Mouse (Mus musculus): Measurements from ENCODE around the gene 4930539E08Rik. TPM values are rescaled to one million over a fixed set of nuclear protein-coding genes. Genes with fewer than 3 reads are reported as not detected.

Gene 4930539E08Rik
- polyA plus RNA-seq, 1 experiment from 2014 or later, result 0.67 TPM

GRCm38 (mm10) chr17:28866921-28867320 lies 48.2 kb downstream of the 4930539E08Rik start:
- Histone ChIP-seq H3K9ac (replicated peaks) (no peak overlapping the region), H3K27ac (replicated peaks) (no peak overlapping the region), H3K4me3 (no peak overlapping the region), H3K9me3 (no peaks in the 10 kb centered on the region), H3K4me1 (peaks cover 8% of the 10 kb centered on the region), H3K4me2 (replicated peaks) (no peak overlapping the region), H3K27me3 (no peaks in the 10 kb centered on the region), H3K36me3 (no peaks in the 10 kb centered on the region)
- ATAC-seq (replicated peaks), result no peak

GRCm38 (mm10) chr17:28864464-28864863 lies 50.7 kb downstream of the 4930539E08Rik start:
- H3K4me1 ChIP-seq, result no peaks in the 10 kb centered on the region
- no peaks in the 10 kb centered on the region for H3K9me3 ChIP-seq
- H3K36me3 ChIP-seq, result no peaks in the 10 kb centered on the region
- 89% methylated on average over 6 of the region's 6 CpGs for WGBS
- no peak overlapping the region for H3K4me2 ChIP-seq (replicated peaks)
- no peak overlapping the region for H3K9ac ChIP-seq (replicated peaks)
- no peak for ATAC-seq (replicated peaks)
- no peak overlapping the region for H3K27ac ChIP-seq (replicated peaks)
- H3K4me3 ChIP-seq, result no peak overlapping the region
- H3K27me3 ChIP-seq, result no peaks in the 10 kb centered on the region

- Histone ChIP-seq H3K27ac (replicated peaks) (no peak overlapping the region), H3K9me3 (no peaks in the 10 kb centered on the region), H3K4me2 (replicated peaks) (no peak overlapping the region), H3K4me3 (no peak overlapping the region), H3K4me1 (no peaks in the 10 kb centered on the region), H3K27me3 (no peaks in the 10 kb centered on the region), H3K9ac (replicated peaks) (no peak overlapping the region), H3K36me3 (no peaks in the 10 kb centered on the region)
- 69% methylated on average over 7 of the region's 7 CpGs for WGBS
- ATAC-seq (replicated peaks), result no peak
These were observed 51.2 kb downstream of the 4930539E08Rik start for GRCm38 (mm10) chr17:28863926-28864325.

GRCm38 (mm10) chr17:28858205-28858604 lies 56.9 kb downstream of the 4930539E08Rik start, which contains the start of gene Pnpla1:
TSS of gene Pnpla1 (plus strand) at chr17:28858411.
- Histone ChIP-seq H3K27me3 (no peaks in the 10 kb centered on the region), H3K4me3 (no peak within 1 kb of the TSS), H3K27ac (replicated peaks) (no peak within 1 kb of the TSS), H3K9me3 (no peaks in the 10 kb centered on the region), H3K9ac (replicated peaks) (no peak within 1 kb of the TSS), H3K4me1 (no peaks in the 10 kb centered on the region), H3K36me3 (no peaks in the 10 kb centered on the region), H3K4me2 (replicated peaks) (no peak within 1 kb of the TSS)
- no peak for ATAC-seq (replicated peaks)
- WGBS, result 24% methylated on average over 12 of the region's 12 CpGs

- Histone ChIP-seq H3K4me1 (no peaks in the 10 kb centered on the region), H3K4me2 (replicated peaks) (no peak overlapping the region), H3K27ac (replicated peaks) (no peak overlapping the region), H3K27me3 (no peaks in the 10 kb centered on the region), H3K9ac (replicated peaks) (no peak overlapping the region), H3K36me3 (no peaks in the 10 kb centered on the region), H3K4me3 (no peak overlapping the region), H3K9me3 (no peaks in the 10 kb centered on the region)
- ATAC-seq (replicated peaks), result no peak
- 60% methylated on average over 3 of the region's 3 CpGs for WGBS
These were observed 59.1 kb downstream of the 4930539E08Rik start for GRCm38 (mm10) chr17:28856030-28856429.

GRCm38 (mm10) chr17:28855166-28855885 lies 59.8 kb downstream of the 4930539E08Rik start:
- Histone ChIP-seq H3K36me3 (no peaks in the 10 kb centered on the region), H3K4me2 (replicated peaks) (no peak overlapping the region), H3K9ac (replicated peaks) (no peak overlapping the region), H3K27ac (replicated peaks) (no peak overlapping the region), H3K27me3 (no peaks in the 10 kb centered on the region), H3K9me3 (no peaks in the 10 kb centered on the region), H3K4me3 (no peak overlapping the region), H3K4me1 (no peaks in the 10 kb centered on the region)
- WGBS, result 86% methylated on average over 9 of the region's 9 CpGs
- no peak for ATAC-seq (replicated peaks)

- WGBS, result 82% methylated on average over 7 of the region's 7 CpGs
- ATAC-seq (replicated peaks), result no peak
- Histone ChIP-seq H3K4me3 (no peak overlapping the region), H3K36me3 (no peaks in the 10 kb centered on the region), H3K4me1 (no peaks in the 10 kb centered on the region), H3K9me3 (no peaks in the 10 kb centered on the region), H3K27ac (replicated peaks) (no peak overlapping the region), H3K9ac (replicated peaks) (no peak overlapping the region), H3K27me3 (no peaks in the 10 kb centered on the region), H3K4me2 (replicated peaks) (no peak overlapping the region)
These were observed 60.7 kb downstream of the 4930539E08Rik start for GRCm38 (mm10) chr17:28854377-28854776.

GRCm38 (mm10) chr17:28850511-28850910 lies 64.6 kb downstream of the 4930539E08Rik start:
- no peaks in the 10 kb centered on the region for H3K27me3 ChIP-seq
- H3K9ac ChIP-seq (replicated peaks), result no peak overlapping the region
- H3K4me1 ChIP-seq, result no peaks in the 10 kb centered on the region
- no peak overlapping the region for H3K4me2 ChIP-seq (replicated peaks)
- H3K36me3 ChIP-seq, result no peaks in the 10 kb centered on the region
- no peak for ATAC-seq (replicated peaks)
- H3K27ac ChIP-seq (replicated peaks), result no peak overlapping the region
- no peak overlapping the region for H3K4me3 ChIP-seq
- 94% methylated on average over 5 of the region's 5 CpGs for WGBS
- no peaks in the 10 kb centered on the region for H3K9me3 ChIP-seq

- no peak overlapping the region for H3K4me2 ChIP-seq (replicated peaks)
- H3K27me3 ChIP-seq, result no peaks in the 10 kb centered on the region
- H3K4me1 ChIP-seq, result no peaks in the 10 kb centered on the region
- WGBS, result 70% methylated on average over 11 of the region's 11 CpGs
- H3K4me3 ChIP-seq, result no peak overlapping the region
- ATAC-seq (replicated peaks), result no peak
- no peaks in the 10 kb centered on the region for H3K9me3 ChIP-seq
- H3K36me3 ChIP-seq, result no peaks in the 10 kb centered on the region
- H3K27ac ChIP-seq (replicated peaks), result no peak overlapping the region
- H3K9ac ChIP-seq (replicated peaks), result no peak overlapping the region
These were observed 68.0 kb downstream of the 4930539E08Rik start for GRCm38 (mm10) chr17:28846974-28847617.

Other genes with a start within 250 kb of the 4930539E08Rik start
- 1.4 and 1.7 TPM in 2 replicates for gene Slc26a8, start 225.1 kb downstream of the 4930539E08Rik start, polyA plus RNA-seq (2015; fragmentation: Nextera tagmentation; extraction: Ambion mirVana)
- gene Mapk14, start 224.0 kb downstream of the 4930539E08Rik start, polyA plus RNA-seq (2015; fragmentation: Nextera tagmentation; extraction: Ambion mirVana), result 29.2 and 30.7 TPM in 2 replicates
- gene AC170998.1, start 189.2 kb downstream of the 4930539E08Rik start, polyA plus RNA-seq (2015; fragmentation: Nextera tagmentation; extraction: Ambion mirVana), result 2.3 and 2.6 TPM in 2 replicates
- 0.33 and 0.85 TPM in 2 replicates for gene Mapk13, start 146.0 kb downstream of the 4930539E08Rik start, polyA plus RNA-seq (2015; fragmentation: Nextera tagmentation; extraction: Ambion mirVana)
- 8.0 TPM in 2 replicates for gene Brpf3, start 114.2 kb downstream of the 4930539E08Rik start, polyA plus RNA-seq (2015; fragmentation: Nextera tagmentation; extraction: Ambion mirVana)
- not detected in 2 replicates for gene Pnpla1, start 56.9 kb downstream of the 4930539E08Rik start, polyA plus RNA-seq (2015; fragmentation: Nextera tagmentation; extraction: Ambion mirVana)
- gene Pxt1, start 28.5 kb upstream of the 4930539E08Rik start, polyA plus RNA-seq (2015; fragmentation: Nextera tagmentation; extraction: Ambion mirVana), result not detected in 2 replicates
- 118 TPM in 2 replicates for gene Kctd20, start 36.6 kb upstream of the 4930539E08Rik start, polyA plus RNA-seq (2015; fragmentation: Nextera tagmentation; extraction: Ambion mirVana)
- 119 and 128 TPM in 2 replicates for gene Stk38, start 92.7 kb upstream of the 4930539E08Rik start, polyA plus RNA-seq (2015; fragmentation: Nextera tagmentation; extraction: Ambion mirVana)
- 594 and 620 TPM in 2 replicates for gene Srsf3, start 117.3 kb upstream of the 4930539E08Rik start, polyA plus RNA-seq (2015; fragmentation: Nextera tagmentation; extraction: Ambion mirVana)
- gene Cdkn1a, start 175.7 kb upstream of the 4930539E08Rik start, polyA plus RNA-seq (2015; fragmentation: Nextera tagmentation; extraction: Ambion mirVana), result 39.2 and 39.4 TPM in 2 replicates
- 0.05 TPM in 1 of 2 replicates, not detected in the other for gene Rab44, start 198.8 kb upstream of the 4930539E08Rik start, polyA plus RNA-seq (2015; fragmentation: Nextera tagmentation; extraction: Ambion mirVana)

All from forebrain, embryonic 15.5 days (tissue).